Mouse (Mus musculus): ENCODE results near the gene Top3a.

Gene Top3a

GRCm38 (mm10) chr11:60775578-60775977 is 1.6 kb downstream of the Top3a start:
- no peak for DNase-seq (ENCODE audit: low read depth in 2 of 2, low spot score in 2 of 2)

- DNase-seq (ENCODE audit: low read depth in 2 of 2, low spot score in 2 of 2): no peak
These were observed 2.3 kb downstream of the Top3a start for GRCm38 (mm10) chr11:60774841-60775240.

GRCm38 (mm10) chr11:60774158-60774689 is 2.9 kb downstream of the Top3a start:
- DNase-seq (ENCODE audit: low read depth in 2 of 2, low spot score in 2 of 2): no peak

- DNase-seq (ENCODE audit: low read depth in 2 of 2, low spot score in 2 of 2): no peak
These were observed 5.0 kb downstream of the Top3a start for GRCm38 (mm10) chr11:60772161-60772560.

GRCm38 (mm10) chr11:60770776-60771175 is 6.4 kb downstream of the Top3a start:
- DNase-seq (ENCODE audit: low read depth in 2 of 2, low spot score in 2 of 2): no peak

- no peak for DNase-seq (ENCODE audit: low read depth in 2 of 2, low spot score in 2 of 2)
These were observed 7.8 kb downstream of the Top3a start for GRCm38 (mm10) chr11:60769322-60769721.

GRCm38 (mm10) chr11:60766969-60767368 is 10.2 kb downstream of the Top3a start:
- DNase-seq (ENCODE audit: low read depth in 2 of 2, low spot score in 2 of 2): no peak

GRCm38 (mm10) chr11:60761681-60762080 is 15.5 kb downstream of the Top3a start:
- no peak for DNase-seq (ENCODE audit: low read depth in 2 of 2, low spot score in 2 of 2)

- no peak for DNase-seq (ENCODE audit: low read depth in 2 of 2, low spot score in 2 of 2)
These were observed 21.6 kb downstream of the Top3a start for GRCm38 (mm10) chr11:60755570-60755969.

- DNase-seq (ENCODE audit: low read depth in 2 of 2, low spot score in 2 of 2): no peak
These were observed 36.8 kb downstream of the Top3a start for GRCm38 (mm10) chr11:60740321-60740720.

- DNase-seq (ENCODE audit: low read depth in 2 of 2, low spot score in 2 of 2): no peak
These were observed 39.7 kb downstream of the Top3a start for GRCm38 (mm10) chr11:60737450-60737849.

- no peak for DNase-seq (ENCODE audit: low read depth in 2 of 2, low spot score in 2 of 2)
These were observed 40.7 kb downstream of the Top3a start for GRCm38 (mm10) chr11:60736491-60736890.

GRCm38 (mm10) chr11:60735191-60735590 is 42.0 kb downstream of the Top3a start:
- no peak for DNase-seq (ENCODE audit: low read depth in 2 of 2, low spot score in 2 of 2)

GRCm38 (mm10) chr11:60734206-60734605 is 43.0 kb downstream of the Top3a start:
- DNase-seq (ENCODE audit: low read depth in 2 of 2, low spot score in 2 of 2): no peak

- DNase-seq (ENCODE audit: low read depth in 2 of 2, low spot score in 2 of 2): no peak
These were observed 45.9 kb downstream of the Top3a start for GRCm38 (mm10) chr11:60731251-60731650.

GRCm38 (mm10) chr11:60730169-60730568 is 47.0 kb downstream of the Top3a start:
- no peak for DNase-seq (ENCODE audit: low read depth in 2 of 2, low spot score in 2 of 2)

GRCm38 (mm10) chr11:60729217-60729641 is 47.9 kb downstream of the Top3a start:
- DNase-seq (ENCODE audit: low read depth in 2 of 2, low spot score in 2 of 2): no peak

- DNase-seq (ENCODE audit: low read depth in 2 of 2, low spot score in 2 of 2): peak; percentile 79 to 84
These were observed 48.9 kb downstream of the Top3a start, which contains the start of gene Mief2 for GRCm38 (mm10) chr11:60728260-60728761. Mief2 (plus strand) TSS chr11:60728398.

- DNase-seq (ENCODE audit: low read depth in 2 of 2, low spot score in 2 of 2): peak in 1 of 2 experiments; percentile 3
These were observed 49.6 kb downstream of the Top3a start for GRCm38 (mm10) chr11:60727392-60728140.

- DNase-seq (ENCODE audit: low read depth in 2 of 2, low spot score in 2 of 2): peak; percentile 60 to 69
These were observed 50.4 kb downstream of the Top3a start, which contains the start of gene Flii for GRCm38 (mm10) chr11:60726601-60727391. Flii (minus strand) TSS chr11:60727263.

- no peak for DNase-seq (ENCODE audit: low read depth in 2 of 2, low spot score in 2 of 2)
These were observed 57.9 kb downstream of the Top3a start for GRCm38 (mm10) chr11:60719263-60719662.

GRCm38 (mm10) chr11:60715833-60716232 is 61.3 kb downstream of the Top3a start:
- DNase-seq (ENCODE audit: low read depth in 2 of 2, low spot score in 2 of 2): no peak
